Mouse (Mus musculus): ENCODE data around the gene Atg9a. TPM values are rescaled to one million over a fixed set of nuclear protein-coding genes. Genes with fewer than 3 reads are reported as not detected.

Atg9a gene
- polyA plus RNA-seq, 1 experiment from 2014 or later = 26.0 TPM

Small RNAs within 50 kb of the gene (microRNA-seq; reads per million reads assigned to microRNA genes)
- gene Gm27943 = not detected

Other genes starting within 250 kb of the Atg9a start
- gene Ihh, start 240.5 kb downstream of the Atg9a start, polyA plus RNA-seq (2014; fragmentation: Nextera tagmentation; extraction: Ambion mirVana) = 0.43 and 0.84 TPM in 2 replicates
- 9.7 and 10.7 TPM in 2 replicates for gene Nhej1, start 67.0 kb downstream of the Atg9a start, polyA plus RNA-seq (2014; fragmentation: Nextera tagmentation; extraction: Ambion mirVana)
- 0.84 and 2.4 TPM in 2 replicates for gene Slc23a3, start 58.3 kb downstream of the Atg9a start, polyA plus RNA-seq (2014; fragmentation: Nextera tagmentation; extraction: Ambion mirVana)
- 25.8 and 35.7 TPM in 2 replicates for gene Cnppd1, start 49.5 kb downstream of the Atg9a start, polyA plus RNA-seq (2014; fragmentation: Nextera tagmentation; extraction: Ambion mirVana)
- gene Retreg2, start 49.4 kb downstream of the Atg9a start, polyA plus RNA-seq (2014; fragmentation: Nextera tagmentation; extraction: Ambion mirVana) = 36.6 and 56.0 TPM in 2 replicates
- gene Zfand2b, start 23.6 kb downstream of the Atg9a start, polyA plus RNA-seq (2014; fragmentation: Nextera tagmentation; extraction: Ambion mirVana) = 39.6 and 40.0 TPM in 2 replicates
- 19.4 and 23.8 TPM in 2 replicates for gene Abcb6, start 11.8 kb downstream of the Atg9a start, polyA plus RNA-seq (2014; fragmentation: Nextera tagmentation; extraction: Ambion mirVana)
- 16.7 and 21.1 TPM in 2 replicates for gene Ankzf1, start within 50 bp of the Atg9a start, polyA plus RNA-seq (2014; fragmentation: Nextera tagmentation; extraction: Ambion mirVana)
- 18.1 and 34.4 TPM in 2 replicates for gene Glb1l, start 18.6 kb upstream of the Atg9a start, polyA plus RNA-seq (2014; fragmentation: Nextera tagmentation; extraction: Ambion mirVana)
- 125 and 129 TPM in 2 replicates for gene Stk16, start 18.6 kb upstream of the Atg9a start, polyA plus RNA-seq (2014; fragmentation: Nextera tagmentation; extraction: Ambion mirVana)
- 31.6 and 32.1 TPM in 2 replicates for gene Tuba4a, start 27.7 kb upstream of the Atg9a start, polyA plus RNA-seq (2014; fragmentation: Nextera tagmentation; extraction: Ambion mirVana)
- not detected in 2 replicates for gene A630095N17Rik, start 39.9 kb upstream of the Atg9a start, polyA plus RNA-seq (2014; fragmentation: Nextera tagmentation; extraction: Ambion mirVana)
- gene Dnajb2, start 44.2 kb upstream of the Atg9a start, polyA plus RNA-seq (2014; fragmentation: Nextera tagmentation; extraction: Ambion mirVana) = 13.2 and 14.4 TPM in 2 replicates
- gene Ptprn, start 72.3 kb upstream of the Atg9a start, polyA plus RNA-seq (2014; fragmentation: Nextera tagmentation; extraction: Ambion mirVana) = 0.08 TPM in 1 of 2 replicates, not detected in the other
- not detected in 2 replicates for gene Resp18, start 86.2 kb upstream of the Atg9a start, polyA plus RNA-seq (2014; fragmentation: Nextera tagmentation; extraction: Ambion mirVana)
- gene Dnpep, start 125.8 kb upstream of the Atg9a start, polyA plus RNA-seq (2014; fragmentation: Nextera tagmentation; extraction: Ambion mirVana) = 146 and 150 TPM in 2 replicates
- gene Des, start 168.1 kb upstream of the Atg9a start, polyA plus RNA-seq (2014; fragmentation: Nextera tagmentation; extraction: Ambion mirVana) = 41.5 and 51.6 TPM in 2 replicates
- gene Speg, start 183.1 kb upstream of the Atg9a start, polyA plus RNA-seq (2014; fragmentation: Nextera tagmentation; extraction: Ambion mirVana) = 39.6 and 43.5 TPM in 2 replicates
- gene Gmppa, start 243.7 kb upstream of the Atg9a start, polyA plus RNA-seq (2014; fragmentation: Nextera tagmentation; extraction: Ambion mirVana) = 65.2 and 67.6 TPM in 2 replicates